Mouse (Mus musculus) kidney, postnatal 0 days (tissue): ENCODE measurements around the gene Arl3. TPM values are rescaled to one million over a fixed set of nuclear protein-coding genes. Genes with fewer than 3 reads are reported as not detected.

ENCODE experiments used
- ATAC-seq: fragments of 200-750 bp; cut with Nextera tagmentation; replicated peaks from 2 replicates; pipeline ENCODE4 v1.8.0; 2017; ENCODE audit warnings: low read depth, moderate number of reproducible peaks, moderate TSS enrichment, moderate library complexity; ENCODE audit not compliant: low FRiP score
- DNase-seq: peaks from one replicate; pipeline ENCODE4 v3.0.0-alpha.2; 2016; ENCODE audit warnings: low spot score
- H3K27ac ChIP-seq: fragments of 300-500 bp; sonication (generic); 2 replicates; pipeline ENCODE4 v1.5.1; 2014; ENCODE audit warnings: mild to moderate bottlenecking
- H3K27me3 ChIP-seq: fragments of 300-500 bp; sonication (generic); 2 replicates; pipeline ENCODE4 v1.6.1; 2014; ENCODE audit warnings: low read length, mixed read lengths; ENCODE audit not compliant: insufficient read depth
- H3K36me3 ChIP-seq: fragments of 300-500 bp; sonication (generic); 2 replicates; pipeline ENCODE4 v1.6.1; 2014; ENCODE audit warnings: low read length, mixed read lengths; ENCODE audit not compliant: insufficient read depth
- H3K4me1 ChIP-seq: fragments of 300-500 bp; sonication (generic); replicated peaks from 2 replicates; pipeline ENCODE4 v1.6.1; 2014; ENCODE audit warnings: antibody characterized with exemption, low read length, mixed read lengths; ENCODE audit not compliant: insufficient read depth
- H3K4me2 ChIP-seq: fragments of 300-500 bp; sonication (generic); 2 replicates; pipeline ENCODE4 v1.6.1; 2014; ENCODE audit warnings: mild to moderate bottlenecking, low read length, moderate library complexity, mixed read lengths
- H3K4me3 ChIP-seq: fragments of 300-500 bp; sonication (generic); replicated peaks from 2 replicates; pipeline ENCODE4 v1.5.1; 2014; ENCODE audit warnings: low read depth, low read length
- H3K9ac ChIP-seq: fragments of 300-500 bp; sonication (generic); 2 replicates; pipeline ENCODE4 v1.6.1; 2014; ENCODE audit warnings: low read depth, low read length
- H3K9me3 ChIP-seq: fragments of 300-500 bp; sonication (generic); replicated peaks from 2 replicates; pipeline ENCODE4 v1.6.1; 2016; ENCODE audit warnings: low read length, inconsistent platforms, mixed read lengths
- CTCF ChIP-seq: IDR thresholded peaks from 2 replicates; pipeline ENCODE4 v1.5.1; 2016; ENCODE audit warnings: antibody characterized with exemption, low read depth, mild to moderate bottlenecking, moderate library complexity
- WGBS: fragments of 180-500 bp; shearing (Covaris S2); extraction: QIAGEN DNeasy Blood & Tissue Kit; methylation state at CpG from one replicate; pipeline ENCODE4 v1.1.7; 2014; 5-methylcytosine and 5-hydroxymethylcytosine counted together
- polyA plus RNA-seq: library from polyadenylated mRNA; unstranded; fragments of >200 nt; fragmentation: Nextera tagmentation; extraction: Ambion mirVana; gene quantifications from 2 replicates; pipeline ENCODE4 v1.2.1, GENCODE M21; 2015

Arl3 gene
- polyA plus RNA-seq, 1 experiment from 2014 or later, result 96.6 TPM

GRCm38 (mm10) chr19:46495136-46495535 is 77.9 kb downstream of the Arl3 start:
- no peak overlapping the region for H3K9ac ChIP-seq
- no peak overlapping the region for H3K4me3 ChIP-seq
- H3K4me1 ChIP-seq, result peaks cover 4% of the 10 kb centered on the region; the same call in 1 of the 2 replicates
- H3K27me3 ChIP-seq, result no peaks in the 10 kb centered on the region
- 47% methylated on average over 8 of the region's 8 CpGs for WGBS
- no peaks in the 10 kb centered on the region for H3K36me3 ChIP-seq
- H3K9me3 ChIP-seq, result no peaks in the 10 kb centered on the region
- H3K27ac ChIP-seq, result 0 out of 2 replicates have a peak overlapping the region, but pooled peaks have one; percentile 36
- H3K4me2 ChIP-seq, result no peak overlapping the region
- no peak for TF ChIP-seq CTCF
- ATAC-seq (no peak), DNase-seq (no peak)

DNA sequence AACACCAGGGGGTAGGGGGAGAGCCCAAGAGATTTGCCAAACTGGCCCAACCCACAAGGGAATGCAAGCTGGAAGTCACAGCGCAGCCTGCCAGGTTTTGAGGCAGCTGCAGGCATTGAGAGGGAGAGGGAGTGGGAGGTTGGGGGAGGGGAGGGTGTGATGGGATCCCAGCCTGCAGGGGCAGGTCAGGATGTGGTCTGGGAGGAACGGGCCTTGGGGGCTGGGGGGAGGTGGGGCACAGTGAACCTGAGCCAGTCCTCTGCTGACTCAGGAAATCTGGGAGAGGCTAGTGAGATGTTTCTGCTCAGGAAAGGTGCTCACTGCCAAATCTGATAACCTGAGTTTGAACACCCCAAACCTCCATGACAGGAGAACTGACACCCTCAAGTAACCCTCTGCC is 82.4 kb downstream of the Arl3 start:
- H3K4me2 ChIP-seq, result no peak overlapping the region
- 0% methylated on average over 2 of the region's 2 CpGs for WGBS
- peaks cover 6% of the 10 kb centered on the region for H3K36me3 ChIP-seq
- H3K9ac ChIP-seq, result no peak overlapping the region
- DNase-seq (peak; percentile 49), ATAC-seq (peak; percentile 44; the same call in 1 of the 2 replicates)
- H3K27me3 ChIP-seq, result no peaks in the 10 kb centered on the region
- H3K4me3 ChIP-seq, result no peak overlapping the region
- H3K9me3 ChIP-seq, result no peaks in the 10 kb centered on the region
- H3K27ac ChIP-seq, result no peak overlapping the region
- 0 out of 2 replicates have a peak, but pooled peaks cover 4% of the 10 kb centered on the region for H3K4me1 ChIP-seq
- no peak for TF ChIP-seq CTCF

- Histone ChIP-seq H3K27ac (no peak overlapping the region), H3K27me3 (no peaks in the 10 kb centered on the region), H3K4me3 (no peak overlapping the region), H3K4me1 (peaks cover 12% of the 10 kb centered on the region), H3K4me2 (no peak overlapping the region), H3K36me3 (peaks cover 6% of the 10 kb centered on the region), H3K9ac (no peak overlapping the region), H3K9me3 (no peaks in the 10 kb centered on the region)
- no peak for ATAC-seq
- DNase-seq, result no peak
- 88% methylated on average over 1 of the region's 1 CpGs for WGBS
- no peak for TF ChIP-seq CTCF
These were observed 83.5 kb downstream of the Arl3 start for GRCm38 (mm10) chr19:46489448-46489847.

DNA sequence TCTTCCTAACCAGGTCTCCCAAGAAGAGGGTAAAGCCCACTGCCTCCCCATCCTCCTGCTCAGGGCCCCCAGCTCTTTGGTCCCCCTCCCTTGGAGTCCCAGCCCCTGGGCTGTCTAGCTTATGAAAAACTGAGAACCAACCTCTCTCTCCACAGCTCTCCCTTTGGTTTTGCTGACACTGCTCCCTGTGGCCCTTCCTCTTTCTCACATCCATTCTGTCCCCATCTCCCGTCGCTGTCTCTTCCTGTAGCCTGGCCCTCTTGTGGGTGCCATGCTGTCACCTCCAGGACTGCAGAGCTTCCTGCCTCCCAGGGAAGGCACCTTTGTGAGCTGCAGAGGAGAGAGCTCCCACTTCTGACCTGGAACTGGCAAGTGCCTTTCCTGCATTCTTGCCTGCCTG is 86.3 kb downstream of the Arl3 start:
- no peaks in the 10 kb centered on the region for H3K9me3 ChIP-seq
- no peak overlapping the region for H3K27ac ChIP-seq
- DNase-seq (no peak), ATAC-seq (no peak)
- no peak overlapping the region for H3K4me3 ChIP-seq
- no peak overlapping the region for H3K9ac ChIP-seq
- TF ChIP-seq CTCF, result no peak
- no peak overlapping the region for H3K4me2 ChIP-seq
- H3K4me1 ChIP-seq, result peaks cover 36% of the 10 kb centered on the region
- peaks cover 6% of the 10 kb centered on the region for H3K36me3 ChIP-seq
- no peaks in the 10 kb centered on the region for H3K27me3 ChIP-seq
- WGBS, result 50% methylated on average over 2 of the region's 2 CpGs

GRCm38 (mm10) chr19:46485847-46486246 is 87.2 kb downstream of the Arl3 start:
- ATAC-seq, result no peak
- 54% methylated on average over 9 of the region's 9 CpGs for WGBS

DNA sequence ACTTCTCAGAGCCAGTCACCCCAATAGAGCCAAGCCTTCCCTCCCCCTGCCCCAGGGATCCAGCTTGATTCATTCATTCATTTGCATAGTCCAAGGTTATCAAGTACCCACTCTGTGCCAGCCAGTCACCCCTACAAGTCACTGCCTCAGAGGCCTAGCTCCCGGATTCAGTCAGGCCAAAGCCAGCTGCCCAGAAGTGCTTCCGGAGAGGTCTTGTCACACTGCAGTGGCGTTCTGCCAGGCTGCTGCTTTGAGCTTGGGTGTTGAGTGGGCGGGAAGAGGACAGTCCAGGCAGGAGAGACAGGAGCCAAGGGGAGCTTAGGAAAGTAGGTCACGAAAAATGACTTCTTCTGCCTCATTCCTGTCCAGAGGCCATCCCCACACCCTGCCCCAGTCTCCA is 88.5 kb downstream of the Arl3 start:
- Histone ChIP-seq H3K4me1 (peaks cover 44% of the 10 kb centered on the region), H3K9me3 (no peaks in the 10 kb centered on the region), H3K27ac (peak overlapping the region; percentile 88), H3K4me2 (peak overlapping the region; percentile 6; the same call in 1 of the 2 replicates), H3K36me3 (peaks cover 6% of the 10 kb centered on the region), H3K4me3 (no peak overlapping the region), H3K27me3 (no peaks in the 10 kb centered on the region), H3K9ac (peak overlapping the region; percentile 37; the same call in 1 of the 2 replicates)
- 28% methylated on average over 5 of the region's 5 CpGs for WGBS
- DNase-seq, result peak; percentile 61
- TF ChIP-seq CTCF, result no peak
- ATAC-seq, result peak; percentile 52

More at GRCm38 (mm10) chr19:46485847-46486246, 87.2 kb downstream of the Arl3 start:
- no peak overlapping the region for H3K4me2 ChIP-seq
- no peaks in the 10 kb centered on the region for H3K9me3 ChIP-seq
- H3K4me1 ChIP-seq, result peaks cover 43% of the 10 kb centered on the region
- peaks cover 6% of the 10 kb centered on the region for H3K36me3 ChIP-seq
- H3K27me3 ChIP-seq, result no peaks in the 10 kb centered on the region
- H3K27ac ChIP-seq, result no peak overlapping the region
- H3K4me3 ChIP-seq, result no peak overlapping the region
- TF ChIP-seq CTCF, result no peak
- H3K9ac ChIP-seq, result no peak overlapping the region
- DNase-seq, result no peak
